Mouse (Mus musculus) hindbrain, postnatal 0 days (tissue): ENCODE data around the gene Ccdc148. TPM values are rescaled to one million over a fixed set of nuclear protein-coding genes. Genes with fewer than 3 reads are reported as not detected.

Experiments used
- ATAC-seq: fragments of 200-750 bp; cut with Nextera tagmentation; 2 replicates; pipeline ENCODE4 v1.8.0; 2017; ENCODE audit warnings: mild to moderate bottlenecking, moderate TSS enrichment, moderate library complexity
- DNase-seq: peaks from one replicate; pipeline ENCODE4 v3.0.0-alpha.2; 2015; ENCODE audit warnings: low spot score
- H3K27ac ChIP-seq: fragments of 300-500 bp; sonication (generic); 2 replicates; pipeline ENCODE4 v1.5.1; 2014; ENCODE audit warnings: mild to moderate bottlenecking
- H3K27me3 ChIP-seq: fragments of 300-500 bp; sonication (generic); 2 replicates; pipeline ENCODE4 v1.6.1; 2014; ENCODE audit warnings: low read length, mixed read lengths; ENCODE audit not compliant: insufficient read depth
- H3K36me3 ChIP-seq: fragments of 300-500 bp; sonication (generic); 2 replicates; pipeline ENCODE4 v1.6.1; 2014; ENCODE audit warnings: low read length, mixed read lengths; ENCODE audit not compliant: insufficient read depth
- H3K4me1 ChIP-seq: fragments of 300-500 bp; sonication (generic); 2 replicates; pipeline ENCODE4 v1.6.1; 2014; ENCODE audit warnings: antibody characterized with exemption, low read length, mixed read lengths; ENCODE audit not compliant: insufficient read depth
- H3K4me2 ChIP-seq: fragments of 300-500 bp; sonication (generic); 2 replicates; pipeline ENCODE4 v1.6.1; 2014; ENCODE audit warnings: low read depth, mild to moderate bottlenecking, low read length, moderate library complexity, mixed read lengths
- H3K4me3 ChIP-seq: fragments of 300-500 bp; sonication (generic); 2 replicates; pipeline ENCODE4 v1.5.1; 2014; ENCODE audit warnings: low read length
- H3K9ac ChIP-seq: fragments of 300-500 bp; sonication (generic); replicated peaks from 2 replicates; pipeline ENCODE4 v1.6.1; 2014; ENCODE audit warnings: mild to moderate bottlenecking, low read length, moderate library complexity, mixed read lengths
- H3K9me3 ChIP-seq: fragments of 300-500 bp; sonication (generic); 2 replicates; pipeline ENCODE4 v1.6.1; 2016; ENCODE audit warnings: low read length, mixed read lengths
- CTCF ChIP-seq: IDR thresholded peaks from 2 replicates; pipeline ENCODE4 v1.5.1; 2016; ENCODE audit warnings: antibody characterized with exemption, control low read depth, low read depth
- WGBS: fragments of 180-500 bp; shearing (Covaris S2); extraction: QIAGEN DNeasy Blood & Tissue Kit; methylation state at CpG from one replicate; pipeline ENCODE4 v1.1.7; 2014; 5-methylcytosine and 5-hydroxymethylcytosine counted together
- polyA plus RNA-seq: library from polyadenylated mRNA; unstranded; fragments of >200 nt; fragmentation: Nextera tagmentation; extraction: Ambion mirVana; gene quantifications from 2 replicates; pipeline ENCODE4 v1.2.1, GENCODE M21; 2015
- total RNA-seq: library from RNA; depleted of rRNA; stranded (reverse); fragments of >200 nt; gene quantifications from 2 replicates; pipeline ENCODE4 v1.2.3, GENCODE M21; 2014

Ccdc148 gene
- total and polyA plus RNA-seq, 2 experiments from 2014 or later: 3.3 to 6.0 TPM

DNA sequence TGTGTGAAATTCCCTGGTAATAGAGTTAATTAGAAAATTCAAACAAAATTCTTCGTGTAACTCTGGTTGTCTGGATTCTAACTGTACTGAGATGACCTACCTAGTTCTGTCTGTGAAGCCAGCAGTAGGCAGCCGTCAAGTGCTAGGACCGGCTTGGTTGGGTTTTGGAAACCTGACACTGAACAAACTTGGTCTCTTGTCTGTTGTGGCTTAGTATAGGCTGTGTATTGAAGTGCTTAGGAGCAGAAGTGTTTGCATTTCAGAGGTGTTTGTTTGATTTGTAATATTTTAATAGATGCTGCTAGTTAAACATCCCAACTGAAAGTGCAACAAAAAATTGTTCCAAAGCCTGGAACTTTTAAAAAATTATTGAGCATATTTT is 9.7 kb upstream of the Ccdc148 start:
- no peak for TF ChIP-seq CTCF
- DNase-seq (no peak), ATAC-seq (no peak)
- no peak overlapping the region for H3K9ac ChIP-seq
- H3K36me3 ChIP-seq: no peaks in the 10 kb centered on the region
- no peaks in the 10 kb centered on the region for H3K9me3 ChIP-seq
- H3K27me3 ChIP-seq: no peaks in the 10 kb centered on the region
- no peaks in the 10 kb centered on the region for H3K4me1 ChIP-seq
- no peak overlapping the region for H3K27ac ChIP-seq
- no peak overlapping the region for H3K4me2 ChIP-seq
- no peak overlapping the region for H3K4me3 ChIP-seq
- WGBS: 75% methylated on average over 3 of the region's 3 CpGs

DNA sequence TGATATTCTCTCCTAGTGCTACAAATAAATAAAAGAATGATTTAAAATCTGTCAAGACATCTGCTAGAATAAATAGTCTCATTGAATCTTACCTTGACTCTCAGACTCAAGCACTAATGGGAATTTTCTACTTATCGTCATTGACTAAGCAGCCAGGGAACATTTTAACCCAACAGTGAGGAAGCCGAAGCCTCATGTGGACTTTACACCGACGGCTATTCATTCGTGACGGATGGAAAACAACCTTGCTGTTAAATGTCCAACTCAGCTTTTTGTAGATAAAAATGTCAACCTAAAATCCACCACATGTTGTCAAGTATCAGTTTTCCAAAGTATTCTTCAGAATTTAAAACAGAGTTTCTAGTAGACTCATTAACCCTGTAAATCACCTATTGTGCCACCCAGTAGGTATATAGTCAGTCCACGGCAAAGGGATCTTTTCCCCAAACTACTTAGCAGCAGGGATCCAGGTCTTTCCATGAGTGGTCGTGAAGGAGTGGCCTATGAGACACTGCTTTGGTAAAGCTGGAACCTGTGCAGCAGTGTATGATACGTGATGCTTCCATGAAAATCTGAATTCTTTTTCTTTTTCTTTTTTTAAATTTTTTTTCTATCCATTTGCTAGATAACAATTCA is 9.2 kb upstream of the Ccdc148 start:
- H3K36me3 ChIP-seq: no peaks in the 10 kb centered on the region
- no peak overlapping the region for H3K4me2 ChIP-seq
- no peak overlapping the region for H3K4me3 ChIP-seq
- TF ChIP-seq CTCF: no peak
- H3K9me3 ChIP-seq: no peaks in the 10 kb centered on the region
- DNase-seq (no peak), ATAC-seq (no peak)
- no peaks in the 10 kb centered on the region for H3K4me1 ChIP-seq
- no peak overlapping the region for H3K9ac ChIP-seq
- no peak overlapping the region for H3K27ac ChIP-seq
- 77% methylated on average over 9 of the region's 9 CpGs for WGBS
- no peaks in the 10 kb centered on the region for H3K27me3 ChIP-seq

DNA sequence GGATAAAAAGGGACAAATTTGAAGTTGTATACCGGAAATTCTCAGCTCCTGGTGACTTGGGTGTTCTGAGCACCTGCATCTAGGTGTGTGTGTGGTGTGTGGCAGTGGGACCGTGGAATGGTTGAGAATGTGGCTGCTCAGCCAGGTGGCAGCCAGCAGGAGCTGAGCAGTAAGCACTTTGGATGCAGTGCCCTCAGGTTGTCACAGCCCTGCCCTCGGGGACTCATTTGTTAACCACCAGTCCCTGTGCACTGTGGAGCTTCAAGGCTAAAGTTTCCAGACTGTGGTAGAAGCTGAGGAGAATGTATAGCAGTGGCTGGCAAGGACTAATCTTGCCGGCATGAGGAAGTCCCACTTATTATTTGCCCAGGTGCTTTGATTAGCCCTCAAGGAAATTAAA is 7.3 kb upstream of the Ccdc148 start:
- H3K9ac ChIP-seq: no peak overlapping the region
- 75% methylated on average over 4 of the region's 4 CpGs for WGBS
- no peak overlapping the region for H3K4me3 ChIP-seq
- no peaks in the 10 kb centered on the region for H3K27me3 ChIP-seq
- TF ChIP-seq CTCF: no peak
- H3K36me3 ChIP-seq: no peaks in the 10 kb centered on the region
- no peaks in the 10 kb centered on the region for H3K4me1 ChIP-seq
- ATAC-seq: no peak
- no peak overlapping the region for H3K4me2 ChIP-seq
- DNase-seq: no peak
- H3K9me3 ChIP-seq: no peaks in the 10 kb centered on the region
- no peak overlapping the region for H3K27ac ChIP-seq

DNA sequence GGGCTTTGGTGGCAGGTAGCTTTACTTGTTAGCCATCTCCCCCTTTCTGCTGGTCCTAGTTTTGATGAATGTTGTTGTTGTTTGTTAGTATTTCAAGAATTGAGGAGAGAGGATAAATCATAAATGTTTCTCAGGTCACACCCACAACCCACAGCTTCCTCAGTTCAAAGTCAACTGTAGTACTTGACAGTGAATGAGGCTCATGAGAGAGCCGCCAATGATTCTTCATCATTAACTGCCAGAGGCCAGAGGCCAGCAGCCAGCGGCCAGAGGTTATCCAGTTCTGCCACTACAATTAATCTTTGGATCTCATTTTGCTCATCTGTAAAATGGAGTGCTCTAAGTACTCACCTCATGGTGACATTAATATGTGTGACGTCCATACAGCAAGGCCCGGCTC is 6.5 kb upstream of the Ccdc148 start:
- Histone ChIP-seq H3K9me3 (no peaks in the 10 kb centered on the region), H3K36me3 (no peaks in the 10 kb centered on the region), H3K4me1 (no peaks in the 10 kb centered on the region), H3K4me3 (no peak overlapping the region), H3K27me3 (no peaks in the 10 kb centered on the region), H3K9ac (no peak overlapping the region), H3K27ac (no peak overlapping the region), H3K4me2 (no peak overlapping the region)
- DNase-seq: no peak
- no peak for TF ChIP-seq CTCF
- ATAC-seq: no peak
- WGBS: 88% methylated on average over 4 of the region's 4 CpGs

DNA sequence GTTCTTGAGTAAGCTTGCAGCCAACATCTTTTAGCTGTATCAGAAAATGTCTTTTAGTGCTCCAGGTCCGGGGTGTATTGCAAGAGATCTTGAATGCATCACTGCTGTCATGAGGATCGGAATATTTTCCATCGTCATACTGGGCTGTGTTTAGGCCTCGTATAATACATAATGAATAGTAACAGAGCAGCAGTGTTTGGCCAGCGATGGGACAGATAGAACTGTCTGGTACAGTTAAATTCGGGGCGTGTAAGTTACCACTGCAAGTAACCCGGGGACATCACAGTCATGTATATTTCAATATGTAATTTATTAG is 1.8 kb upstream of the Ccdc148 start:
- 16% methylated on average over 8 of the region's 8 CpGs for WGBS
- no peaks in the 10 kb centered on the region for H3K4me1 ChIP-seq
- TF ChIP-seq CTCF: no peak
- H3K4me3 ChIP-seq: peak overlapping the region; percentile 87
- no peaks in the 10 kb centered on the region for H3K36me3 ChIP-seq
- ATAC-seq (no peak), DNase-seq (peak; percentile 40)
- H3K9ac ChIP-seq: peak overlapping the region; percentile 83
- no peak overlapping the region for H3K27ac ChIP-seq
- H3K4me2 ChIP-seq: peak overlapping the region; percentile 66
- no peaks in the 10 kb centered on the region for H3K9me3 ChIP-seq
- H3K27me3 ChIP-seq: no peaks in the 10 kb centered on the region

DNA sequence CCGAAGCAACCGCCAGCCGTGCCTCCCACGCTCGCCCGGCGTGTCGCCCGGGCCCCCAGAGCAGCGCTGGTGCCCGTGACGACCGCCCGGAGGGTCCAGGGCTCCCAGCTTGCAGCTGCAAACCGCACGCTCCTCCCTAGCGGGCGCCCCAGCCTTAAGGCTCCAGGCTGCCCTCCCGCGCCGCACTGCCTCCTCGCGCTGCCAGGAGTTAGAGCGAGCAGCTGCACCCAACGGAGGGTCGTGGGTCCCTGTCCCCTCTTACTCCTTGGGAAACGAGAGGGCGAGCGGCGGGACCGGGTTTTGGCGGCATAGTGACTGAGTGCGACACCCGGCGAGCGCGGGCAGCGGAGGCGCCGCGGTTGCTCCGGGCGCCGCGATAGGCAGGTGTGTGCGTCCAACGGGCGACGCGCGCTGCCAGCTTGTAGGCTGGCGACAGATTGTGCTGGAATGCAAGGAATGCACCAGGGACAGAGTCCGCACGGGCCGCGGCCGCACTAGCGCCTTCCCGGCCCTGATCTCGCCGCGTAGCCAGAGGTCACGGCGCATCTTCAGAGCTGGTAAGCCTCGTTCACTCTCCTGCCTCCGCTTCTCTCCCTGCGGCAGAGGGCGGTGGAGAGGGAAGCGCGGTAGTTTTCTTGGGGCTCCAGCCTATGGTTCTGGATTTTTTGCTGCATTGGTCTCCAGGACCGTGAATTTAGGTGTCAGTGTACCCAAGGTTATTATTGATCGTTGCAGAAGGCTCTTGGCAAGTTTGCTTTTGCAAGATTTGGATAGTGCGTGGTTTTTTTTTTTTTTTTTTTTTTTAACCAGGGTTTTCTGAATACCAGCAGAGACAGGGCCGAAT is 1.2 kb upstream of the Ccdc148 start:
- DNase-seq (peak; percentile 83), ATAC-seq (peak; percentile 66)
- peak overlapping the region; percentile 88 for H3K27ac ChIP-seq
- no peaks in the 10 kb centered on the region for H3K9me3 ChIP-seq
- no peaks in the 10 kb centered on the region for H3K27me3 ChIP-seq
- H3K36me3 ChIP-seq: no peaks in the 10 kb centered on the region
- H3K4me2 ChIP-seq: peak overlapping the region; percentile 66
- WGBS: under 1% methylated on average over 73 of the region's 74 CpGs
- H3K9ac ChIP-seq: peak overlapping the region; percentile 83
- peak overlapping the region; percentile 87 for H3K4me3 ChIP-seq
- TF ChIP-seq CTCF: peak; percentile 66
- no peaks in the 10 kb centered on the region for H3K4me1 ChIP-seq

DNA sequence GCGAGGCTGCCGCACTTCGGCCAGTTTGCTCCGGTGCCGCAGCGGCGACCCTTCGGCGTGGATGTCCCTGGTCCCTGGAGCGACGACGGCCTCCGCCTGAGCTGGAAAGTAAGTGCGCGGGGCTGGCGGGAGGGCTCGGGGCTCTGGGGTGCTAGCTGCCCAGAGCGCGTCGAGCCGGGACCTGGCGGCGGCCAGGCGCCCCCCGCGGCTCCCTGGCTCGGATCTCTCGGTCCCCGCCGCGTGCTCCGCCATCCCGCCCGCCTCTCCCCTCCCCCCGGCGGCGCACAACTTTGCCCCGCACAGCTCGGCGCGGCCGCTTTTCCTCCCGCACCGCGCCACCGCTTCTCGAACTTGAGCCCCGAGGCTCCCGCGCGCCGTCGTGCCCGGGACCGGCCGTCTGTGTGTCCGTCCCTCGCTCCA is 548 bp upstream of the Ccdc148 start:
- no peak for DNase-seq
- Histone ChIP-seq H3K27me3 (no peaks in the 10 kb centered on the region), H3K4me3 (peak overlapping the region; percentile 87), H3K9me3 (no peaks in the 10 kb centered on the region), H3K36me3 (no peaks in the 10 kb centered on the region), H3K9ac (peak overlapping the region; percentile 83), H3K4me1 (no peaks in the 10 kb centered on the region), H3K4me2 (peak overlapping the region; percentile 66), H3K27ac (peak overlapping the region; percentile 88)
- under 1% methylated on average over 30 of the region's 58 CpGs for WGBS
- no peak for TF ChIP-seq CTCF
- peak; percentile 60 for ATAC-seq
